10 mouse cellular contexts compared by ENCODE assay signal in genomic region chr8:80772732-80773460, GRCm38 (mm10). TPM values are rescaled to one million over a fixed set of nuclear protein-coding genes. Genes with fewer than 3 reads are reported as not detected.
DNase-seq lines count a peak whose midpoint lies in the region; ATAC-seq and TF ChIP-seq lines count a peak whose summit lies in the region.
"Had no signal": no experiment of that assay in that cellular context is flagged by ENCODE, and none has a peak within 500 bp of the region (broad histone marks: within the 10 kb centered on the region; RNA-seq: fewer than 3 reads in every experiment).

No protein-coding gene starts in this region.

- H3K9ac ChIP-seq in kidney, embryonic 16.5 days (replicated peaks; ENCODE audit: low read length) = no peak overlapping the region
- H3K9ac ChIP-seq in kidney, embryonic 14.5 days (ENCODE audit: low read depth, low read length) = no peak overlapping the region
- H3K9ac ChIP-seq: heart, embryonic 15.5 days; liver, embryonic 13.5 days had no signal

- H3K27me3 ChIP-seq in cerebellum, adult 2 months (ENCODE audit: control insufficient read depth, insufficient read depth, low read length) = no peaks in the 10 kb centered on the region
- no peaks in the 10 kb centered on the region for H3K27me3 ChIP-seq in kidney, embryonic 16.5 days (ENCODE audit: insufficient read depth, low read length)
- H3K27me3 ChIP-seq in kidney, embryonic 14.5 days (ENCODE audit: control insufficient read depth, insufficient read depth, low read length) = no peaks in the 10 kb centered on the region
- H3K27me3 ChIP-seq: heart, embryonic 15.5 days; liver, embryonic 13.5 days had no signal

- peaks cover 43% of the 10 kb centered on the region for H3K36me3 ChIP-seq in kidney, embryonic 16.5 days (ENCODE audit: insufficient read depth, low read length)
- peaks cover 46% of the 10 kb centered on the region for H3K36me3 ChIP-seq in kidney, embryonic 14.5 days (ENCODE audit: control insufficient read depth, insufficient read depth, low read length)

- TF ChIP-seq POLR2A in cerebellum, adult 2 months (IDR thresholded peaks at IDR 0.05; ENCODE audit: borderline replicate concordance, insufficient read depth, low read length) = no peak

- DNase-seq in cerebellum, adult 2 months = peak in 1 of 2 experiments; percentile 26
- no peak for DNase-seq in cerebellum, adult 11 months
- DNase-seq in adipocyte (ENCODE audit: low spot score) = peak; percentile 56
- peak; percentile 58 for DNase-seq in lung, postnatal 10 days
- DNase-seq in spleen, adult 12 weeks (ENCODE audit: low spot score) = no peak
- no peak for DNase-seq in spleen, postnatal 14 days (ENCODE audit: low spot score in 2 of 2)
- DNase-seq: liver, embryonic 13.5 days had no signal

- H3K27ac ChIP-seq in cerebellum, adult 2 months (ENCODE audit: insufficient read depth, low read length) = no peak overlapping the region
- H3K27ac ChIP-seq in kidney, embryonic 16.5 days (ENCODE audit: low read length) = 0 out of 2 replicates have a peak overlapping the region, but pooled peaks have one; percentile 14
- H3K27ac ChIP-seq in kidney, embryonic 14.5 days (ENCODE audit: low read depth, low read length) = no peak overlapping the region
- H3K27ac ChIP-seq: heart, embryonic 15.5 days; liver, embryonic 13.5 days had no signal

- H3K4me1 ChIP-seq in cerebellum, adult 2 months (ENCODE audit: control insufficient read depth, insufficient read depth, low read length) = 0 out of 2 replicates have a peak, but pooled peaks cover 3% of the 10 kb centered on the region
- no peaks in the 10 kb centered on the region for H3K4me1 ChIP-seq in kidney, embryonic 16.5 days (ENCODE audit: insufficient read depth, low read length)
- H3K4me1 ChIP-seq in kidney, embryonic 14.5 days (ENCODE audit: control insufficient read depth, insufficient read depth, low read length) = no peaks in the 10 kb centered on the region

- no peak overlapping the region for H3K4me3 ChIP-seq in cerebellum, adult 2 months (replicated peaks; ENCODE audit: insufficient read depth, low read depth, low read length)
- no peak overlapping the region for H3K4me3 ChIP-seq in kidney, embryonic 16.5 days (ENCODE audit: low read length)
- H3K4me3 ChIP-seq in kidney, embryonic 14.5 days (ENCODE audit: low read length) = no peak overlapping the region
- H3K4me3 ChIP-seq: heart, embryonic 15.5 days; liver, embryonic 13.5 days had no signal

- peak; percentile 21; the same call in 1 of the 2 replicates for TF ChIP-seq CTCF in cerebellum, adult 2 months (IDR thresholded peaks at IDR 0.05; ENCODE audit: borderline replicate concordance, insufficient read depth, low read depth, low read length)

- H3K9me3 ChIP-seq in kidney, embryonic 16.5 days (ENCODE audit: low read length) = no peaks in the 10 kb centered on the region
- H3K9me3 ChIP-seq in kidney, embryonic 14.5 days (ENCODE audit: control insufficient read depth, low read length) = no peaks in the 10 kb centered on the region
- H3K9me3 ChIP-seq: heart, embryonic 15.5 days; liver, embryonic 13.5 days had no signal

- ATAC-seq in kidney, embryonic 16.5 days (ENCODE audit: low FRiP score, low TSS enrichment) = no peak
- no peak for ATAC-seq in kidney, embryonic 14.5 days (ENCODE audit: low FRiP score, low TSS enrichment)

- no peak overlapping the region for H3K4me2 ChIP-seq in kidney, embryonic 16.5 days (replicated peaks; ENCODE audit: low read depth, low read length)
- H3K4me2 ChIP-seq in kidney, embryonic 14.5 days (replicated peaks; ENCODE audit: low read depth, low read length) = no peak overlapping the region
- H3K4me2 ChIP-seq: heart, embryonic 15.5 days; liver, embryonic 13.5 days had no signal

- WGBS in cerebellum, adult 2 months = 72% methylated on average over 4 of the region's 4 CpGs
- 85% methylated on average over 4 of the region's 4 CpGs for WGBS in kidney, embryonic 16.5 days
- 87% methylated on average over 4 of the region's 4 CpGs for WGBS in kidney, embryonic 14.5 days

RNA-seq across cellular contexts. Expression of gene Smarca5, which starts 33.6 kb away (rescaled TPM):
- polyA plus RNA-seq in cerebellum, adult 2 months (2012; rRNA removed) = 18.9 and 20.7 TPM in 2 replicates
- polyA plus RNA-seq in kidney, embryonic 16.5 days (2015; fragmentation: Nextera tagmentation; extraction: Ambion mirVana) = 57.3 and 58.7 TPM in 2 replicates
- 60.3 and 113 TPM in 2 replicates for polyA plus RNA-seq in kidney, embryonic 14.5 days (2014; fragmentation: Nextera tagmentation; extraction: Ambion mirVana)

Comparison
In these comparisons a context has a peak if more than half of its experiments do, and no peak if none do; other contexts are left out.
1. DNase-seq: peak in adipocyte (single experiment) and lung, postnatal 10 days (single experiment); none in cerebellum, adult 11 months (single experiment), spleen, adult 12 weeks (single experiment) and spleen, postnatal 14 days (0 of 2).